Mouse (Mus musculus) stomach, postnatal 0 days (tissue): ENCODE results near the gene Mettl8.

Experiments
- CTCF ChIP-seq: IDR thresholded peaks from 2 replicates; pipeline ENCODE4 v1.5.1; 2016; ENCODE audit warnings: antibody characterized with exemption, low read depth, mild to moderate bottlenecking, moderate library complexity
- EP300 ChIP-seq: optimal IDR thresholded peaks from 2 replicates; pipeline ENCODE3; 2016; ENCODE audit warnings: antibody characterized with exemption

GRCm38 (mm10) chr2:70930631-70931288, 124.6 kb downstream of the Mettl8 start:
- TF ChIP-seq CTCF (no peak), EP300 (no peak)
